Mouse (Mus musculus) intestine, embryonic 14.5 days (tissue): ENCODE measurements around the gene 1700001K19Rik. TPM values are rescaled to one million over a fixed set of nuclear protein-coding genes. Genes with fewer than 3 reads are reported as not detected.
"Not testable (repeated sequence)": the region's sequence is repeated elsewhere in the genome, so short reads cannot be mapped to it uniquely, and the experiment has no call there.

Source experiments
- ATAC-seq: fragments of 200-750 bp; cut with Nextera tagmentation; replicated peaks from 2 replicates; pipeline ENCODE4 v1.8.0; 2017; ENCODE audit warnings: low read depth, moderate number of reproducible peaks, moderate TSS enrichment, moderate library complexity; ENCODE audit not compliant: low FRiP score, low TSS enrichment
- DNase-seq: peaks from one replicate; pipeline ENCODE4 v3.0.0-alpha.2; 2018; ENCODE audit warnings: low spot score
- H3K27ac ChIP-seq: fragments of 300-500 bp; sonication (generic); 2 replicates; pipeline ENCODE4 v1.5.1; 2014; ENCODE audit warnings: low read depth, mild to moderate bottlenecking, control low read depth
- H3K27me3 ChIP-seq: fragments of 300-500 bp; sonication (generic); replicated peaks from 2 replicates; pipeline ENCODE4 v1.6.1; 2014; ENCODE audit warnings: low read length, control low read depth; ENCODE audit not compliant: control insufficient read depth, insufficient read depth
- H3K36me3 ChIP-seq: fragments of 300-500 bp; sonication (generic); 2 replicates; pipeline ENCODE4 v1.6.1; 2014; ENCODE audit warnings: low read length, control low read depth; ENCODE audit not compliant: control insufficient read depth, insufficient read depth
- H3K4me1 ChIP-seq: fragments of 300-500 bp; sonication (generic); replicated peaks from 2 replicates; pipeline ENCODE4 v1.6.1; 2014; ENCODE audit warnings: low read length, control low read depth, mixed read lengths; ENCODE audit not compliant: control insufficient read depth, insufficient read depth
- H3K4me2 ChIP-seq: fragments of 300-500 bp; sonication (generic); 2 replicates; pipeline ENCODE4 v1.6.1; 2014; ENCODE audit warnings: low read length
- H3K4me3 ChIP-seq: fragments of 300-500 bp; sonication (generic); 2 replicates; pipeline ENCODE4 v1.5.1; 2014; ENCODE audit warnings: low read depth, low read length, control low read depth, mixed read lengths
- H3K9ac ChIP-seq: fragments of 300-500 bp; sonication (generic); 2 replicates; pipeline ENCODE4 v1.6.1; 2014; ENCODE audit warnings: mild to moderate bottlenecking, low read length
- H3K9me3 ChIP-seq: fragments of 300-500 bp; sonication (generic); 2 replicates; pipeline ENCODE4 v1.6.1; 2016; ENCODE audit warnings: low read length, control low read depth; ENCODE audit not compliant: control insufficient read depth
- WGBS: fragments of 180-500 bp; shearing (Covaris S2); extraction: QIAGEN DNeasy Blood & Tissue Kit; methylation state at CpG from one replicate; pipeline ENCODE4 v1.1.7; 2014; 5-methylcytosine and 5-hydroxymethylcytosine counted together
- polyA plus RNA-seq: library from polyadenylated mRNA; unstranded; fragments of >200 nt; fragmentation: Nextera tagmentation; extraction: Ambion mirVana; gene quantifications from 2 replicates; pipeline ENCODE4 v1.2.1, GENCODE M21; 2014

The 1700001K19Rik gene
- polyA plus RNA-seq, 1 experiment from 2014 or later, result 0.31 TPM

DNA sequence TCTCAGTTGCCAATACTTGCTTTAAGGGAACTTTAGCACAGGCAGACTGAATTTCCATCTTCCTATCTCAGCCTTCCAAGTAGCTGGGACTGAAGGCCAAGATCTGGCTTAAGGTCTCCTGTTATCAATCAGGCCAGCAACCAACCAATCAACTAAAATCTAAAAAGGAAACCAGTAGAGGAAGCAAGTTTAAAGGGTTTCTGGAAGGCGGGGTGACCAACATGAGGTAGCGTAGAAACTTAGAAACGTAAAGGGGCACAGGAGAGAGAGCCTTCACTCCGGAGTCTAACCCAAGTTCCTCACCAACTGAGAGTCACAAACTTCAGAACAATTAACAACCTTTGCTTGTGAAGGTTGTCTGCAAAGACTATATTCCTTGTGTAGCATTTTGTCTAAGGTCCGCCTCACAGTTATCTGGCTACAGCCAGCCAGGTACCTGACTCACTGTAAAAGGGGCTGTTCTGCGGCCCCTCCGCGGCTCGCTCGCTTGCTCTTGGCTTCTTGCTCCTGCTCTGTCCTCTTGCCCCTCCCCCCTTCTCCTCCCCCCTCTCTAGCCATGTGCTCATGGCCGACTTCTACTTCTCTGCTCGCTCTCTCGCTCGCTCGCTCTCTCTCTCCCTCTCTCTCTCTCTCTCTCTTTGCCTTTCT, 16.2 kb upstream of the 1700001K19Rik start:
- Histone ChIP-seq H3K4me1 (peaks cover 14% of the 10 kb centered on the region), H3K27ac (no peak overlapping the region), H3K36me3 (peaks cover 11% of the 10 kb centered on the region), H3K9me3 (no peaks in the 10 kb centered on the region), H3K4me2 (peak overlapping the region; percentile 23; the same call in 1 of the 2 replicates), H3K4me3 (no peak overlapping the region), H3K27me3 (no peaks in the 10 kb centered on the region), H3K9ac (no peak overlapping the region)
- WGBS, result 43% methylated on average over 15 of the region's 15 CpGs
- no peak for ATAC-seq
- DNase-seq, result no peak

DNA sequence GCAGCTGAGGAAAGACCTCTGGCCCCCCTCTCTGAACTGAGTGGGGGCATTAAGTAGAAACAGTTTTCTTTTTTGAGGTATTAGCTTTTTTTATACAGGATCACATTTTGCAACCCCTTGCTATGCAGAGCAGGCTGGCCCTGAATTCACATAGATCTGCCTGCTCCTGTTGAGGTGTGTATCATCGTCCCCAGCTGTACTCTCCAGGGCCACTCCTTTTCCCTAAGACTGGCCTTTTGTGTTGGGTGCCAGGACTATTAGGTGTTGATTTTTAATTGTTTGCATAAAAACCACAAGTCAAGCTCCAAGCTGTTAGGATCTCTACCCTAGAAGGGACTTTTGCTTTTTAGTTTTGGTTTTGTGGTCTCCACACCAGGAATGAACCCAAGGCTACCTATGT, 15.7 kb upstream of the 1700001K19Rik start:
- H3K9me3 ChIP-seq, result no peaks in the 10 kb centered on the region
- H3K4me2 ChIP-seq, result no peak overlapping the region
- H3K9ac ChIP-seq, result no peak overlapping the region
- peaks cover 14% of the 10 kb centered on the region for H3K4me1 ChIP-seq
- H3K4me3 ChIP-seq, result no peak overlapping the region
- no peak overlapping the region for H3K27ac ChIP-seq
- no peak for ATAC-seq
- H3K36me3 ChIP-seq, result peaks cover 17% of the 10 kb centered on the region
- WGBS, result 92% methylated on average over 1 of the region's 1 CpGs
- H3K27me3 ChIP-seq, result no peaks in the 10 kb centered on the region
- no peak for DNase-seq

GRCm38 (mm10) chr12:110697457-110697856, 15.0 kb upstream of the 1700001K19Rik start:
- Histone ChIP-seq H3K4me3 (no peak overlapping the region), H3K4me1 (peaks cover 14% of the 10 kb centered on the region), H3K27ac (no peak overlapping the region), H3K27me3 (no peaks in the 10 kb centered on the region), H3K9me3 (no peaks in the 10 kb centered on the region), H3K36me3 (peaks cover 22% of the 10 kb centered on the region), H3K4me2 (no peak overlapping the region), H3K9ac (no peak overlapping the region)
- DNase-seq, result no peak
- ATAC-seq, result no peak
- WGBS, result 74% methylated on average over 5 of the region's 5 CpGs

- Histone ChIP-seq H3K27ac (peak overlapping the region; percentile 76), H3K36me3 (peaks cover 26% of the 10 kb centered on the region), H3K4me2 (peak overlapping the region; percentile 86), H3K27me3 (no peaks in the 10 kb centered on the region), H3K4me1 (peaks cover 14% of the 10 kb centered on the region), H3K9me3 (no peaks in the 10 kb centered on the region), H3K4me3 (peak overlapping the region; percentile 64), H3K9ac (peak overlapping the region; percentile 73)
- WGBS, result 50% methylated on average over 9 of the region's 9 CpGs
- ATAC-seq, result no peak
- no peak for DNase-seq
Observed at GRCm38 (mm10) chr12:110696975-110697400, 14.6 kb upstream of the 1700001K19Rik start.

- Histone ChIP-seq H3K4me1 (peaks cover 14% of the 10 kb centered on the region), H3K9me3 (no peaks in the 10 kb centered on the region), H3K4me2 (peak overlapping the region; percentile 86), H3K9ac (peak overlapping the region; percentile 98), H3K27ac (peak overlapping the region; percentile 92), H3K27me3 (no peaks in the 10 kb centered on the region), H3K36me3 (peaks cover 31% of the 10 kb centered on the region), H3K4me3 (peak overlapping the region; percentile 64)
- under 1% methylated on average over 89 of the region's 89 CpGs for WGBS
- ATAC-seq (peak; percentile 96), DNase-seq (peak; percentile 99)
Observed at GRCm38 (mm10) chr12:110696173-110696974, 14.0 kb upstream of the 1700001K19Rik start.

GRCm38 (mm10) chr12:110695676-110696171, 13.3 kb upstream of the 1700001K19Rik start:
- peak; percentile 85 for DNase-seq
- ATAC-seq, result peak; percentile 47
- H3K4me2 ChIP-seq, result peak overlapping the region; percentile 58
- H3K9ac ChIP-seq, result peak overlapping the region; percentile 98
- no peaks in the 10 kb centered on the region for H3K9me3 ChIP-seq
- H3K4me1 ChIP-seq, result peaks cover 14% of the 10 kb centered on the region
- H3K36me3 ChIP-seq, result peaks cover 33% of the 10 kb centered on the region
- peak overlapping the region; percentile 92 for H3K27ac ChIP-seq
- H3K4me3 ChIP-seq, result peak overlapping the region; percentile 64
- under 1% methylated on average over 53 of the region's 55 CpGs for WGBS
- H3K27me3 ChIP-seq, result no peaks in the 10 kb centered on the region

GRCm38 (mm10) chr12:110693378-110693777, 11.0 kb upstream of the 1700001K19Rik start:
- not testable (repeated sequence) for ATAC-seq, DNase-seq, H3K4me1 ChIP-seq, H3K9ac ChIP-seq, H3K27me3 ChIP-seq, H3K4me3 ChIP-seq, H3K9me3 ChIP-seq, H3K27ac ChIP-seq
- 75% methylated on average over 5 of the region's 5 CpGs for WGBS
- H3K4me2 ChIP-seq, result peak overlapping the region; percentile 3; the same call in 1 of the 2 replicates
- peaks cover 51% of the 10 kb centered on the region for H3K36me3 ChIP-seq

- ATAC-seq, result no peak
- no peak overlapping the region for H3K4me2 ChIP-seq
- no peaks in the 10 kb centered on the region for H3K27me3 ChIP-seq
- H3K36me3 ChIP-seq, result peaks cover 58% of the 10 kb centered on the region
- peaks cover 13% of the 10 kb centered on the region; the same call in 1 of the 2 replicates for H3K4me1 ChIP-seq
- no peak for DNase-seq
- 93% methylated on average over 6 of the region's 6 CpGs for WGBS
- no peak overlapping the region for H3K9ac ChIP-seq
- H3K9me3 ChIP-seq, result no peaks in the 10 kb centered on the region
- H3K4me3 ChIP-seq, result no peak overlapping the region
- H3K27ac ChIP-seq, result no peak overlapping the region
Observed at GRCm38 (mm10) chr12:110689919-110690643, 7.7 kb upstream of the 1700001K19Rik start.
